Mouse (Mus musculus): Measurements from ENCODE around the gene Styxl1.

Styxl1 gene

GRCm38 (mm10) chr5:135764971-135765370 is 13.2 kb downstream of the Styxl1 start:
- DNase-seq (ENCODE audit: low spot score in 2 of 2) = no peak

DNA sequence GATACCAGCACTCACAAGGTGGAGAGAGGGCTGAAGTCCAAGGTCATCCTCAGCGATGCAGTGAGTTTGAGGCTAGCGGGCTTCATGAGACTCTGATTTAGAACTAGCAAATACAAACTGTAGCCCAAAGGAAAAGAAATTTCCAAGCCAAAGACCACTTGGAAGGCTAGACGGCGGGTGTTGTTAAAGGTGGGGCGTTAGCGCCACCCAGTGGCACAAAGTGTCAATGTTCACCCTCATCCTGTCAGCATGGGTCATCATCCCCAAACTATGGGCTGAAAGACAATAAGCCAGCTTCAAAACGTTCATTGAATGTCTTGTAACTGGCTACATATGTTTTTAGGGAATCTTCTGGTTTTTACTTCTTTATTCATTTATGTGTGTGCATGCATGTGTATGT is 14.7 kb downstream of the Styxl1 start:
- peak; percentile 58 to 73 for DNase-seq (ENCODE audit: low spot score in 2 of 2)

DNA sequence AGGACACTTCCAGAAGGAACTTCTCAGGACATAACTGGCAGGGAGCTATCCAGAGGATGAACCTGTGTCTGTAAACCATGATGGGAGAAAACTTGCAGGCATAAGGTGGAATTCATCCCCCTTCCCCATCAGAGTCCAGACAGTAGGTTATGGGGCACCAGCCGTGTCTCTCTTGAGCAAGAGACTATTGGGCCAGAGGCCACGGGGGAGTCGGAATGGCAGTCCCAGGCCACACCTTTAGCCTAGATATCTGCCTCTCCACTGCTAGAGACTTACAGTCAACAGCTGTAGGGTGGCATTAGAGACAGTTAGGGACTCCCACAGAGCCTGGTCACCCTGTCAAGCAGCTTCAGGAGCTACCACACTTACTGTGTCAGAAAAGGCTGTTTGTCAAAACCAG is 16.3 kb downstream of the Styxl1 start:
- DNase-seq (ENCODE audit: low spot score in 2 of 2) = no peak

GRCm38 (mm10) chr5:135751595-135751994 is 26.6 kb downstream of the Styxl1 start:
- no peak for DNase-seq (ENCODE audit: low spot score in 2 of 2)

GRCm38 (mm10) chr5:135751041-135751440 is 27.1 kb downstream of the Styxl1 start:
- DNase-seq (ENCODE audit: low spot score in 2 of 2) = no peak

DNA sequence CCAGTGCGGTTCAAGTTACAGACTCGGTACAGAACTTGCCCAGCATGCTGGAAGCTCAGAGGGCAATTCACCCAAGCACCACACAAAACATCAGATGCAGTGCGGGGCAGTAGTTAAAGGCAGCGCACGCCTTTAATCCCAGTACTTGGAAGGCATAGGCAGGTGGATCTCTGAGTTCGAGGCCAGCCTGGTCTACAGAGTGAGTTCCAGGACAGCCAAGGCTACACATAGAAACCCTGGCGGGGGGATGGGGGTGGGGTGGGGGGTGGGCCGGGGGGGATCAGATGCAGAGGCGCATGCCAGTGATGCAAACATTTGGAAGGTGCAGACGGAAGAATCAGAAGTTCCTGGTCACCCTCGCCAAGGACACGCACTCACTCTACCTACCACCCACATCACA is 33.4 kb downstream of the Styxl1 start:
- no peak for DNase-seq (ENCODE audit: low spot score in 2 of 2)

DNA sequence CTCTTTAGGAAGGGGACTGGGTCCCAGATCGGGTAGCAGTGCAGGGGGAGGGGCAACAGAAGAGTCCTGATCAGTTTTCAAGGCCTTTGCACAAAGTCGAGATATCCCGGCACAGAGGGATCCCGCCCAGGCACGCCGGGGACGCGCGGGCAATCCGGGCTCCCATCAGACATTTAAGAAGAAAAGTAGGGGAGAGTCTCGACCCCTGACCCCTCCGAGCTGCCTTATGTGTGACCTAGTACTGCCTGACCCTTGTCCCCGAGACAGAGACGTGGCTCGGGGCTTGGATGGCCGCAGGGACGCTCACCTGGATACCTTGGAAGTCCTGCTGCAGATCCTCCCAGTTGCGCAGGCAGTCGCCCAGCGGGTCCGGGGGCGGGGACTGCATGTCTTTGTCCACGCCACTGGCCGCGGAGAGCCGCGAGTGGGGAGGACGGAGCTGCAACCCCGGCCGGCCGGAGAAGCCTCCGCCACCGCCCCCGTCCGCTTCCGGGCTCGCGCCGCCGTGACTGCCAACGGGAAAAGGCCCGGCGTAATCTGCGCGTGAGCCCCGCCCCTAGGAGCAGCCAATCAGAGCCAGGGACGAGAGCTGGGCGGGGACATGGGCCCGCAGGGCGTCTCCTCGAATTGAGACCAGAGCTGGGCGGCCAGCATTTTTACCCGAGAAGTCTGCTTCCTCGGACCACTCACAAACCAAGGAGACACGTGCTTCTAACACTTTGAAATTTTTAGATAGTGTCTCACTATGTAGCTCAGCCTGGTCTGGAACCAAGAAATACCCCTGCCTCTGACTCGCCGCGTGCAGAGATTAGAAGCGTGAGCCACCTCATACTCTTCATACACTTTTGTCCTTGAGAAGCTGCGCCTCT is 34.2 kb downstream of the Styxl1 start, which contains the start of gene Tmem120a:
Gene Tmem120a, minus strand, starts transcription at position 708 of the 869 bp plus-strand sequence.
- DNase-seq (ENCODE audit: low spot score in 2 of 2) = peak; percentile 82 to 93

DNA sequence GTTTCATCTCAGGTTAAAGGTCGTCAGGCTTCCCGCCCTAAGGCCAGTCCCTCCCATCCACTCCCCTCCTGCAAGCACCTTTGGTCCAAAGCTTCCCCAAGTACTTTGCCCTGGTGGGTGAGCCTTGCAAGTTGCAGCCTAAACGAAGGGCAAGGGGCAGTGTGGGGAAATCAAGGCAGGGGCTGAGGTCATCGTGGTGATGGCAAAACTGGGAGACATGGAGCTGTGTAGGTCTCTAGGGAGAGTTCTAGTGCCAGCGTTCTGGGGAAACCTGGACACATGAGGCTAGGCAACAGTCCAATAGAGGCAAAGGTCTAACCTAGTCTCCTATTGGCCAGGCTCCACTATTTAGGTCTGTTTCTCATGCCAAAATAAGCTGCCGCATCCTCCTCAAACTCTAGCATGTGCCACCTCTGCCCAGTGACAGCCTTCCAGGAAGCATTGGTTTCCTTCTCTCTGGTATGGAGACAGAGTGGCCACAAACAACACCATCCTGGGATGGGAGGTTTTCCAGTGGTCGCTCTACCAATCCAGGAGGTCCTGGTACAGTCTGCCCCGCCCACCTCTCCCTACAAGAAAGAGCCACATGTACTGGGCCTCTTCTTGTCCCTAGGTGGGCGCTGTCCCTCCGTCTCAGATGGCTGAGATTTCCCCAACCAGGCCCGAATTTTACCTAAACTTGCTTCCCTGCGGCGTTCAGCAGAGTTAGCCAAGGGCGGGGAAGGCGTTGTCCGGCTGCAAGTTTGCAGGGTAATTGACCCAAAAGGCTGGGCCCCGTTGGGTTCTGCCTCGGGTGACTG is 35.0 kb downstream of the Styxl1 start:
- peak in 1 of 2 experiments; percentile 24 for DNase-seq (ENCODE audit: low spot score in 2 of 2)

GRCm38 (mm10) chr5:135742156-135742555 is 36.0 kb downstream of the Styxl1 start:
- DNase-seq (ENCODE audit: low spot score in 2 of 2) = peak in 1 of 2 experiments; percentile 40

DNA sequence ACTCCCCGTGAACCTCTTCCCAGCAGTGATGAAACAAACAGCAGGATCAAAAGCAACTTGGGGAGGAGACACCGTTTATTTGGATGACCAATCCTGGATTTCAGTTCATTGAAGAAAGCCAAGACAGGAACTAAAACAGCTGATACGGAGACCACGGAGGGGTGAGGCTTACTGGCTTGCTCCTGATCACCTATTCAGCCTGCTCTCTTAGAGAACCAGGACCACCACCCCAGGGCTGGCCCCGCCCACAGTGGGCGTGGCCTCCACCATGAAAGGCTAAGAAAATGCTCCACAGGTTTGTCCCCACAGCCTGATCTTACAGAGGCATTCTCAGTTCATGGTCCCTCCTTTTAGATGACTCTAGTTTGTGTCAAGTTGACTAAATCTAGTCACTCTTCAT is 39.9 kb downstream of the Styxl1 start:
- DNase-seq (ENCODE audit: low spot score in 2 of 2) = no peak

DNA sequence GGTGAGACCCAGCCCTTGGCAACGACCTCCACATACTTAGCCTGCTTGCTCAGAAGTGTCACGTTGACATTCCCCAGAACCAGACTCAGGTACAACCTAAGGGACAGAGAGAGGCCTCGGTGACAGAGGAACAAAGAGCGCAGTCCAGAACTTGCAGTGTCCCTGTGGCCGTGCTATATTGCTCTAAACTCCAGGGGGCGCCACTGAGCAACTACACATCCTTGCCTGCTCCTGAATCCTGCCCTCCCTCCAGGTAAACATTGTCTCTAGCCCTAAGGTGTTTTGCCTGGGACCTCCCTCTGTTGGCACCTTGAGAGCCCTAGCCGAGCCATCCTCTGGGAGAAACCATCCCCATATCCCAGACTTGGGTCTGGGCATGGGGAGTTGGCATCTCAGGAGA is 41.0 kb downstream of the Styxl1 start:
- DNase-seq (ENCODE audit: low spot score in 2 of 2) = peak in 1 of 2 experiments; percentile 39

- no peak for DNase-seq (ENCODE audit: low spot score in 2 of 2)
Measured at GRCm38 (mm10) chr5:135736544-135736943, 41.6 kb downstream of the Styxl1 start.

DNA sequence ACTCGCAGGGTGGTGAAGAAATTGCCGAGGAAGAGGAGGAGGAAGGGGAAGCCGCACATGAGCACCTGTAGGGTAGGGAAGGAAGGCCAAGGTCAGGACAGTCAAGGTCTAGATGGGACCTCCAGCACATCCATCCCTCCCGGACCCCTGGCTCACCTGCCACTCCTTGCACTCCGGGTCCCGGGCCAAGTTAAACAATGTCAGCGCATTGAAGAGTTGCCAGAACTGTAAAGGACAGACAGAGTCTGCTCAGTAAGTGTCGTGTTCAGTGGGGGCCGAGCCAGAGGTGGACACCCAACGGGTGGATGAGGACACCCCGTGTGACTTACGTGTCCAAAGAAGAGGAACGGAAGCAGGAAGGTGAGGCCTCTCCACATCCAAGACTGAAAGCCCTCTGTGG is 42.4 kb downstream of the Styxl1 start:
- no peak for DNase-seq (ENCODE audit: low spot score in 2 of 2)

GRCm38 (mm10) chr5:135734057-135734680 is 44.0 kb downstream of the Styxl1 start:
- DNase-seq (ENCODE audit: low spot score in 2 of 2) = no peak

DNA sequence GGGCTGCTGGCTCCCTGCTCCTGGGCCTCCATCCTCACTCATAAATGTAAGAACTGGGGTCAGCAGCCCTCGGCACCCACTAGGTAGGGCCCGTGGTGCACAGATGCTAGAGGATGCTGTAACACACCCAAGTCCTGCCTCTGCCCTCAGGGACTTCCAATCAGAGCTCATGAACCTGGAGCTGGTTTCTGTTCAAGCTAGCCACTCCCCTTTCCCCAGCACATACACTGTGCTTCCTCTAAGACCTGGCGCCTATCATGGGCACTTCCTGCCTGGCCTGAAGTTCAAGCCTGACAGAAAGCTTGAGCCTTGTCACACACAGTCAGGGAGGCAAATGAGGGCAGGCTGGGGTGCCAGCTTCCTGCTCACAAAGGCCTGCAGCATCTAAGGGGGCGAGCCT is 45.1 kb downstream of the Styxl1 start:
- no peak for DNase-seq (ENCODE audit: low spot score in 2 of 2)

DNA sequence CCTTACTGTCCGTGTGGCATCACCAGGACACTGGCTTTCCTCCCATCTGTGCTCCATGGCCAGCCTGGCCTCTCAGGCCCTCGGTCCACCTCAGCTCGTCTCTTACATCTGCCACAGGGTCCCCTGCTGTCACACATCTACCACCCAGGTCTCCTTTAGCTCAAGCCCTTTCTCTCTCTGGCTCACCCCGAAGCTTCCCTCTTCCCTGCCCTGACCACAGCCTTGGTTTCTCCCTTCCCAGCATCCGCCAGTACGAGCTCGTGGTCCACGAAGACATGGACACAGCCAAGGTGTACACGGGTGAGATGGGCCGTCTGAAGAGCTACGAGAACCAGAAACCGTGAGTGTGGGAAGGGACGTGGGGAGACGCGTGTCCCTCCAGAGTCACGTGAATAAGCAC is 46.9 kb downstream of the Styxl1 start:
- DNase-seq (ENCODE audit: low spot score in 2 of 2) = no peak

GRCm38 (mm10) chr5:135730916-135731315 is 47.3 kb downstream of the Styxl1 start:
- no peak for DNase-seq (ENCODE audit: low spot score in 2 of 2)

DNA sequence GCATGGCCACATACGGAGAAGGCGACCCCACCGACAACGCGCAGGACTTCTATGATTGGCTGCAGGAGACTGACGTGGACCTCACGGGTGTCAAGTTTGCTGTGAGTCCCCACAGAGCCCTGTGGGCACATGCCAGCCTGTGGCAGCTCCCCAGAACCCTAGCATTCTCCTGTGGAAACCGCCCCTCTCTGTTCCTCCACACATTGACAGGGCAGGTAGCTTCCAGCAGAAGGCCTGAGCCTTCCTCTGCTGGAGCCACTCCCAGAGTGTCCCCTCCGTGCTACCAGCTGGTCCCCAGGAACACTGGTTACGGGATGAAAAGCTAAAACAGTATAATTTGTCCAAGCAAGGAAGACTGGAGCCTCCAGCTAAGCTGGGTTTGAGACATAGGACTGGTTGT is 47.9 kb downstream of the Styxl1 start:
- DNase-seq (ENCODE audit: low spot score in 2 of 2) = no peak

GRCm38 (mm10) chr5:135729351-135729750 is 48.8 kb downstream of the Styxl1 start:
- DNase-seq (ENCODE audit: low spot score in 2 of 2) = no peak

GRCm38 (mm10) chr5:135728361-135728760 is 49.8 kb downstream of the Styxl1 start:
- DNase-seq (ENCODE audit: low spot score in 2 of 2) = no peak

GRCm38 (mm10) chr5:135727871-135728270 is 50.3 kb downstream of the Styxl1 start:
- DNase-seq (ENCODE audit: low spot score in 2 of 2) = no peak

- no peak for DNase-seq (ENCODE audit: low spot score in 2 of 2)
Measured at GRCm38 (mm10) chr5:135726641-135727346, 51.4 kb downstream of the Styxl1 start.

Data from spleen, postnatal 10 days (tissue).